Mouse (Mus musculus) neural tube, embryonic 15.5 days (tissue): ENCODE measurements around the gene Ncoa1. TPM values are rescaled to one million over a fixed set of nuclear protein-coding genes. Genes with fewer than 3 reads are reported as not detected.

Source experiments
- ATAC-seq: fragments of 200-750 bp; cut with Nextera tagmentation; 2 replicates; pipeline ENCODE4 v1.8.0; 2017; ENCODE audit warnings: mild to moderate bottlenecking, moderate TSS enrichment, moderate library complexity; ENCODE audit not compliant: low FRiP score
- H3K27ac ChIP-seq: fragments of 300-500 bp; sonication (generic); replicated peaks from 2 replicates; pipeline ENCODE4 v1.5.1; 2015; ENCODE audit warnings: mild to moderate bottlenecking, inconsistent platforms
- H3K27me3 ChIP-seq: fragments of 300-500 bp; sonication (generic); replicated peaks from 2 replicates; pipeline ENCODE4 v1.6.1; 2015; ENCODE audit warnings: inconsistent platforms
- H3K36me3 ChIP-seq: fragments of 300-500 bp; sonication (generic); 2 replicates; pipeline ENCODE4 v1.6.1; 2015; ENCODE audit warnings: inconsistent platforms
- H3K4me1 ChIP-seq: fragments of 300-500 bp; sonication (generic); 2 replicates; pipeline ENCODE4 v1.6.1; 2015; ENCODE audit warnings: inconsistent platforms
- H3K4me2 ChIP-seq: fragments of 300-500 bp; sonication (generic); 2 replicates; pipeline ENCODE4 v1.6.1; 2015; ENCODE audit warnings: inconsistent platforms, mild to moderate bottlenecking, moderate library complexity
- H3K4me3 ChIP-seq: fragments of 300-500 bp; sonication (generic); replicated peaks from 2 replicates; pipeline ENCODE4 v1.5.1; 2015; ENCODE audit warnings: mild to moderate bottlenecking, inconsistent platforms
- H3K9ac ChIP-seq: fragments of 300-500 bp; sonication (generic); replicated peaks from 2 replicates; pipeline ENCODE4 v1.6.1; 2015; ENCODE audit warnings: mild to moderate bottlenecking, inconsistent platforms
- H3K9me3 ChIP-seq: fragments of 300-500 bp; sonication (generic); replicated peaks from 2 replicates; pipeline ENCODE4 v1.6.1; 2016; ENCODE audit warnings: inconsistent platforms
- WGBS: fragments of 180-500 bp; shearing (Covaris S2); methylation state at CpG from one replicate; pipeline ENCODE4 v1.1.7; 2015; ENCODE audit warnings: mixed read lengths; 5-methylcytosine and 5-hydroxymethylcytosine counted together
- polyA plus RNA-seq: library from polyadenylated mRNA; unstranded; fragments of >200 nt; fragmentation: Nextera tagmentation; extraction: Ambion mirVana; gene quantifications from 2 replicates; pipeline ENCODE4 v1.2.1, GENCODE M21; 2015

Ncoa1 gene
- polyA plus RNA-seq, 1 experiment from 2014 or later = 15.8 TPM

DNA sequence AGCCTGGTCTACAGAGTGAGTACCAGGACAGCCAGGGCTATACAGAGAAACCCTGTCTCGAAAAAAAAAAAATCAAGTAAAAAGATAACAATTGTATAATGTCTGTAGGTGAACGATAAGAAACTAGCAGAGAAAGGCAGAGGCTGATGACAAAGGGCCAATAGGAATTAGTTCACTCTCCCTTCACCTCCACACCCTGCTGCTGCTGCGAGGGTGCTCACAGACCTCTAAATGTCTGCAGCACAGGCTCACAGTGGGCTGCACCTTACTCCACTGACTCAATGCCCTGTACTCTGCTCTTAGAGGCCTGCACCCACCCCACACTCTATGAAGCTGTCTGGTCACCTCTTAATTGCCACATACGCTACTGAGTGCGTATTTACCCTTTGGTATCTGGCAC lies 45.0 kb downstream of the Ncoa1 start:
- H3K4me2 ChIP-seq = no peak overlapping the region
- H3K36me3 ChIP-seq = no peaks in the 10 kb centered on the region
- 90% methylated on average over 5 of the region's 5 CpGs for WGBS
- no peak overlapping the region for H3K9ac ChIP-seq
- H3K27ac ChIP-seq = no peak overlapping the region
- H3K4me1 ChIP-seq = peaks cover 3% of the 10 kb centered on the region; the same call in 1 of the 2 replicates
- no peaks in the 10 kb centered on the region for H3K27me3 ChIP-seq
- no peak for ATAC-seq
- no peak overlapping the region for H3K4me3 ChIP-seq
- no peaks in the 10 kb centered on the region for H3K9me3 ChIP-seq

DNA sequence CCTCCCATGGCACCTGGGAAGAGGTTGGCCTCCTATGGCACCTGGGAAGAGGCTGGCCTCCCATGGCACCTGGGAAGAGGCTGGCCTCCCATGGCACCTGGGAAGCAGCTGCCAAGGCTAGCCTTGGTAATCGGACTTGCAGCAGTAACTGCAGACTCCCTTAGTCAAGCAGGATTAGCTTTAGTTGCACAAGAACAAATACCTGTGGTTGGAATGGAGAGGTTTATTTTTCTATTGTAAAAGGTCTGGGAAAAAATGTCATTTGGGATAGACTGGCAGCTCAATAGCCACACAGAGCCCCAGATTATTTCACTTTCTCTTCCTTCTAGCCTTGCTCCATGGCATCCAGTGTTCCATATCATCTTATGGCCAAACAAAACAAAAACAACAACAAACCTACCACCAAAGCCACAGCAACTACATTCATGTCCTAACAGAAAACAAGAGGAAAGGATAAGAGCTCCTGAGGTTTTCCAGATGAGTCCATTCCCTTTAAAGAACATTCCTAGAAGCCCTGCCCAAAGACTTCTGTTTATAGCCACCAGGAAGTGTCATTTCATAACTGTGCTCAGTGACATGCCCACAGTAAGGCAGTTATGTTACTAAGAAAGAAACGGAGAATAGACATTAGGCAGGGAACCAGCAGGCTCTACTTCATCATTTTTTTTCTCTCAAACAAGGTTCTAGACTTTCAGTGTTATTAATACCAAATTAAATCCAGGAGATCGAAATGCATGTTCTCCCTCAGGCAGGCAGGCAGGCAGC lies 46.7 kb downstream of the Ncoa1 start:
- no peak overlapping the region for H3K27ac ChIP-seq
- H3K9ac ChIP-seq = no peak overlapping the region
- WGBS = 77% methylated on average over 3 of the region's 3 CpGs
- peaks cover 3% of the 10 kb centered on the region; the same call in 1 of the 2 replicates for H3K4me1 ChIP-seq
- H3K4me2 ChIP-seq = no peak overlapping the region
- no peak overlapping the region for H3K4me3 ChIP-seq
- H3K36me3 ChIP-seq = no peaks in the 10 kb centered on the region
- H3K9me3 ChIP-seq = no peaks in the 10 kb centered on the region
- H3K27me3 ChIP-seq = no peaks in the 10 kb centered on the region
- no peak for ATAC-seq

DNA sequence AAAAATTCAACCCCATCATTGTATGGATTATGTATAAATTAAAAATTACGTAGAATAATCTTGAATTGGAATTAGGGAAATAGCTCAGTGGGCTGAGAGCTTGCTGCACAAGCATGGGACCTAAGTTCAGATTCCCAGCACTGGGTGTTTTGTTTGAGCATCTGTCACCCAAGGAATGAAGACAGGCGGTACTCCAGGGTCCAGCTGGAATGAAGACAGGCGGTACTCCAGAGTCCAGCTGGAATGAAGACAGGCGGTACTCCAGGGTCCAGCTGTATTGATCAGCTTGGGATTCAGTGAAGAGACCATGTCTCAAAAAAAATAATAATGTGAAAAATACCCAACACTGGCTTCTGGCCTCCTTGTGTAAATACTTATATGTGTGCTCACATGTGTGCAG lies 58.2 kb downstream of the Ncoa1 start:
- Histone ChIP-seq H3K4me2 (no peak overlapping the region), H3K4me1 (no peaks in the 10 kb centered on the region), H3K9me3 (no peaks in the 10 kb centered on the region), H3K27ac (no peak overlapping the region), H3K27me3 (no peaks in the 10 kb centered on the region), H3K9ac (no peak overlapping the region), H3K36me3 (no peaks in the 10 kb centered on the region), H3K4me3 (no peak overlapping the region)
- 86% methylated on average over 4 of the region's 4 CpGs for whole genome bisulfite sequencing
- ATAC-seq = no peak

DNA sequence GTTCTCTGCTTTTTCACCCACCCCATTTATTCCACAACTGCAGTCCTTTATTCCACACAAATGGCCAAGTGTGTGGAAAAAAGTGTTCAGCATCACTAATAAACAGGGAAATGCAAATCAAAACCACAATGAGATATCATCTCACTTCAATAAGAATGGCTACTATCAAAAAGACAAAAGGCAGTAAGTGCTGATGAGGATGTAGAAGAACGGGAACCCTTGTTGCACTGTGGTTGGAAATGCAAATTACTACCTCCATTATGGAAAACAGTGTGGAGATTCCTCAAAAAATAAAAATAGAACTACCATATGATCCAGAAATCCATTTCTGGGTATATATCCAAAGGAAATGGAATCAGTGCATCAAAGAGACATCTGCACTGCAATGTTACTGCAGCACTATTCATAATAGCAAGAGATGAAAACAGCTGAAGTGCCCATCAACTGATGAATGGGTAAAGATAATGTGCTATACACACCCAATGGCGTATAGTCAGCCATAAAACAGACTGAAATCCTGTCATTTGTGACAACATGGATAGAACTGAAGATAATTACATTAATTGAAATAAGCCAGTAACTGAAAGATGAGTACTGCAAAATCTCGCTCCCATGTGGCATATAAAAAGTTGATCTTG lies 59.2 kb downstream of the Ncoa1 start:
- Histone ChIP-seq H3K9me3 (no peaks in the 10 kb centered on the region), H3K4me2 (no peak overlapping the region), H3K27me3 (no peaks in the 10 kb centered on the region), H3K36me3 (no peaks in the 10 kb centered on the region), H3K27ac (no peak overlapping the region), H3K4me3 (no peak overlapping the region), H3K9ac (no peak overlapping the region), H3K4me1 (no peaks in the 10 kb centered on the region)
- 68% methylated on average over 3 of the region's 3 CpGs for WGBS
- ATAC-seq = no peak

DNA sequence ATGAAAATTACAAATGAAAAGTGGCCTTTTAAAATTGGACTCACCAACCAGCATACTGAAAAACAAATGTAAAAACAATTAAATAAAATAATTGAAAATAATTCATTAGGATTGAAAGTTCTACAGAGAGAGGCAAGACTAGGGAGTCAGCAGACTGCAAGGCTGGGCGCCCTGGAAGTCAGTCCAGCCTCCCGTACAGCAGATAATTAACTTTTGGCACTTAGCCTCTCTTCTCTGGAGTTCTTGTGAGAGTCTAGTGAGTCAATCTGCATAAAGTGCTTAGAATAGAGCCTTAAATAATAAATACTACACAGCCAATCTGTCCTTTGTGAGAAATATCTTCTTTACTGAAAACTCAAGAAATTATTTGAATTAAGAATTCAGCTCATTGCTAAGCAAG lies 69.9 kb downstream of the Ncoa1 start:
- no peak overlapping the region for H3K4me2 ChIP-seq
- no peak for ATAC-seq
- no peaks in the 10 kb centered on the region for H3K9me3 ChIP-seq
- H3K27ac ChIP-seq = no peak overlapping the region
- H3K4me1 ChIP-seq = no peaks in the 10 kb centered on the region
- 56% methylated on average over 2 of the region's 2 CpGs for WGBS
- H3K27me3 ChIP-seq = no peaks in the 10 kb centered on the region
- no peaks in the 10 kb centered on the region for H3K36me3 ChIP-seq
- no peak overlapping the region for H3K4me3 ChIP-seq
- no peak overlapping the region for H3K9ac ChIP-seq

DNA sequence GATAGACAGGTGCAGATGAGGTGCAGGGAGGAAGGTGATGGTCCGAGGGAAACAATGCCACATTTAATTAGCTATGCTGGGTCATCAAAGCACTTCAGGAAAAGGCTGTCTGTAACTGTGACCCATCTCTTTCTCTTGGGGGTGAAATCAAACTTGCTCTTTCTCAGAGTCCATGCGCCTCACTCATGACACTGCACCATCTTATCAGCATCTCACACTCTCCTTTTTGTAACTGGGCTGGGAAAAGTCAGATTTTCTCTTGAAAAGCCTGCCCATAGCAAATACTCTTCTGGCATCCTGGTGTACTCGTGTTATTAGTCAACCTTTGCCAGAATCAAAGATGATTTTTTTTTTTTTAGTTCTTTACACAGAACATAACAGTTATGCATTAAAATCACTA lies 70.8 kb downstream of the Ncoa1 start:
- H3K4me2 ChIP-seq = no peak overlapping the region
- no peak overlapping the region for H3K9ac ChIP-seq
- H3K4me3 ChIP-seq = no peak overlapping the region
- no peak overlapping the region for H3K27ac ChIP-seq
- no peaks in the 10 kb centered on the region for H3K9me3 ChIP-seq
- no peaks in the 10 kb centered on the region for H3K27me3 ChIP-seq
- H3K36me3 ChIP-seq = no peaks in the 10 kb centered on the region
- WGBS = 80% methylated on average over 3 of the region's 3 CpGs
- no peak for ATAC-seq
- no peaks in the 10 kb centered on the region for H3K4me1 ChIP-seq

DNA sequence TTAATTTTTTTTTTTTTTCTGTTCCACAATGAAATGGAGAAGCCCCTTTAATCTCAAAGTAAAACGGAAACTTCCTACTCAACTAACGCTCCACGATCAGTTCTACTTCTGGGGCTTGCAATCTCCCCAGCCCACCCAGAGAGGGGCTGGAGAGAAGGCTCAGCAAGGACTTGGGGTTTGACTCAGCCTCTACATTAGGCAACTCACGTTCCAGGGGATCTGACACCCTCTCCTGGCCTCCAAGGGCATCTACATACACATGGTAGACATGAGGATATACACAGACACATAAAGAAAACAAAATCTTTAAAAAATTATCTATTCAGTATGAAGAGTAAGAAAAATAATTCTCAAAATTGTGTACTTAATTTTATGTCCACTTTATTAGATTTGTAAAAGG lies 73.8 kb downstream of the Ncoa1 start:
- no peak for ATAC-seq
- no peak overlapping the region for H3K27ac ChIP-seq
- H3K36me3 ChIP-seq = no peaks in the 10 kb centered on the region
- no peak overlapping the region for H3K4me2 ChIP-seq
- no peaks in the 10 kb centered on the region for H3K9me3 ChIP-seq
- no peaks in the 10 kb centered on the region for H3K27me3 ChIP-seq
- H3K4me1 ChIP-seq = no peaks in the 10 kb centered on the region
- H3K4me3 ChIP-seq = no peak overlapping the region
- 72% methylated on average over 4 of the region's 4 CpGs for WGBS
- no peak overlapping the region for H3K9ac ChIP-seq

DNA sequence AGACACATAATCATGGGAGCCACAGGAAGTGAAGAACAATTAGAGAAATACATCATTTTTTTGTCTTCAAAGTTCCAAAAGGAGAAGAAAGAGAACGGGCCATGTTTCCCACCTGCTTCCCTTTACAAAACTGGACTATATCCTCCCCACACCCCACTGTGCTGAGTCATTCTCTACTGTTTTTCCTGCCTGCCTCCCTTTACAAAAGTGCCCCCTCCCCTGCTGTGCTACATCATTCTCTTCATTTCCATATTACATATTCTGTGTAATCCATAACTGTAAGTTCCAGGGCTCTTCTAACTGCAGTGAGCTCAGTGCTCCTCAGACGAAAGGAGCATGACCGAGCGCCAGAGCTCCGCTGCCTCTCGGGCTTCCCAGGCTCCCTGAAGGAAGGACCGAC lies 80.8 kb downstream of the Ncoa1 start:
- Histone ChIP-seq H3K9me3 (no peaks in the 10 kb centered on the region), H3K36me3 (no peaks in the 10 kb centered on the region), H3K4me3 (no peak overlapping the region), H3K27ac (no peak overlapping the region), H3K9ac (no peak overlapping the region), H3K27me3 (no peaks in the 10 kb centered on the region), H3K4me1 (no peaks in the 10 kb centered on the region), H3K4me2 (no peak overlapping the region)
- WGBS = 81% methylated on average over 7 of the region's 7 CpGs
- no peak for ATAC-seq

DNA sequence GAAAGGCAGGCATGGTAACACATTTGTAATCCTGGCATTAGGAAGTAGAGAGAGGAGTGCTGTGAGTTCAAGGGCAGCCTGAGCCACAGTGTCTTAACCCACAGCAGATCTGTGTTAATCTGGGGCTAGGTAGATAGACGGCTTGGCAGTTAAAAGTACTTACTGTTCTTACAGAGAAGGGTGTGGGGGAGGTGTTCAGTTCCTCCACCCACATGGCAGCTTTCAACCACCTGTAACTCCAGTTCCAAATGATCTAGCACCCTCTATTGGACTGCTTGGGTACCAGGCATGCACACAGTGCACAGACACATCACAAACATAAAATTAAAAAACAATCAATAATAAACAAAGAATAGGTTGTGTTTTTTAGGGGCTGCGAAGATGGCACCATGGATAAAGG lies 84.4 kb downstream of the Ncoa1 start:
- no peaks in the 10 kb centered on the region for H3K9me3 ChIP-seq
- H3K9ac ChIP-seq = no peak overlapping the region
- no peak for ATAC-seq
- H3K27me3 ChIP-seq = no peaks in the 10 kb centered on the region
- no peak overlapping the region for H3K27ac ChIP-seq
- H3K36me3 ChIP-seq = no peaks in the 10 kb centered on the region
- H3K4me3 ChIP-seq = no peak overlapping the region
- 76% methylated on average over 2 of the region's 2 CpGs for WGBS
- no peak overlapping the region for H3K4me2 ChIP-seq
- 0 out of 2 replicates have a peak, but pooled peaks cover 4% of the 10 kb centered on the region for H3K4me1 ChIP-seq

DNA sequence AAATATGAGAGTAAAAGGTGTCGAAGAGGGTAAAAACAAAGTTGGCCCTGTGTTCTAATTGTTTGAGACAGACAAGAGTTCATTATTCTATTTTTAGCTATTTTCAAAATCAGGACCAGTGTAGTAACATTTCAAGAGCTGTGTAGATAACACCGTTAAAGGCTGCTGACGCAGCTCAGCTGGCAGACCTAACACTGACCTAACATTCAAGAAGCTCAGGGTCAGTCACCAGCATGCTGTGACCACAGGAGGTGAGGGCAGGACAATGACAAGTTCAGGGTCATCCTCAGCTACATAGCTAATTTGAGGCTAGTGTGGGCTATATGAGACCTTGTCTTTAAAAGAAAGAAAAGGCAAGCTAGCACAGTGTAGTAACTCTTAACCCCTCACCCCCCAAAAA lies 84.9 kb downstream of the Ncoa1 start:
- no peak for ATAC-seq
- Histone ChIP-seq H3K9me3 (no peaks in the 10 kb centered on the region), H3K4me3 (no peak overlapping the region), H3K4me2 (no peak overlapping the region), H3K36me3 (no peaks in the 10 kb centered on the region), H3K27ac (no peak overlapping the region), H3K27me3 (no peaks in the 10 kb centered on the region), H3K9ac (no peak overlapping the region), H3K4me1 (0 out of 2 replicates have a peak, but pooled peaks cover 4% of the 10 kb centered on the region)
- WGBS = 86% methylated on average over 3 of the region's 3 CpGs

DNA sequence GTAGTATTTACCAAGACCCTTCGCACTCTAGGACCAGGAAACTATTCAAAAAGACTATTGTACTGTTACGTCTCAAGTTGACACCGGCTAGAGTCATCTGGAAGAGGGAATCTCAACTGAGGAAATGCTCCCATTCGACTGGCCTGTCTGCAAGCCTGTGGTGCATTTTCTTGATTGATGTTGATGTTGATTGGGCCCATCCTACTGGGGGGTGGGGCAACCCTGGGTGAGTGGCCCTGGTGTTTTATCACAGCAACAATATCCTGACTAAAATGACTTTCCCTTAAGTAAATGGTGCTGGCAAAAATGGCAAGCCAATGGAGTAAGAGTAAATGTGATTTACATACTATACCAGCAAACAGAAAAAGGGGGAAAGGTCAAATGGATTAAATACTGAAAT lies 85.7 kb downstream of the Ncoa1 start:
- Histone ChIP-seq H3K27me3 (no peaks in the 10 kb centered on the region), H3K4me2 (no peak overlapping the region), H3K27ac (no peak overlapping the region), H3K4me1 (0 out of 2 replicates have a peak, but pooled peaks cover 4% of the 10 kb centered on the region), H3K9me3 (no peaks in the 10 kb centered on the region), H3K36me3 (no peaks in the 10 kb centered on the region), H3K4me3 (no peak overlapping the region), H3K9ac (no peak overlapping the region)
- WGBS = 59% methylated on average over 4 of the region's 4 CpGs
- no peak for ATAC-seq

DNA sequence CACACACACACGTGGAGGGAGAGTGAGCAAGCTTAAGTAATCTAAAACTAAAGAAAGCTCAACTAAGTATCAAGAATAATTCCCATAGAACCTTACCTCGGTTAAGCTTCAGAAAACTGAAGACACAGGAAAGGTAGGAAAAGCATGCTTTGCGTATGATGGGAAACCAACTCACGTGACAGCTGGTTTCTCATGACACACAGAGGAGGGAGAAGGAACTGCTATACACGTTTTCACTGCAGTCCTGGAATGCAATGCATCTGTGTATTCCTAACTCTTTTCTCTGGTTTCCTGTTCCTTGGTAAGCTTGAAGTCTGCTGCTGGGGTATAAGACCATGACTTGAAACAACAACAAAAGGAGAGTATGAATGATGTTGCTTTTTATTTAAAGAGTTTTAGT lies 86.3 kb downstream of the Ncoa1 start:
- Histone ChIP-seq H3K4me3 (no peak overlapping the region), H3K4me2 (no peak overlapping the region), H3K9me3 (no peaks in the 10 kb centered on the region), H3K9ac (no peak overlapping the region), H3K27ac (no peak overlapping the region), H3K27me3 (no peaks in the 10 kb centered on the region), H3K36me3 (no peaks in the 10 kb centered on the region), H3K4me1 (0 out of 2 replicates have a peak, but pooled peaks cover 4% of the 10 kb centered on the region)
- WGBS = 64% methylated on average over 5 of the region's 5 CpGs
- no peak for ATAC-seq
